Mouse (Mus musculus) cortical plate, adult 2 months (tissue): ENCODE data around the gene Ppm1b.

Source experiments
- CTCF ChIP-seq: fragments of 200-500 bp; IDR thresholded peaks from 2 replicates; pipeline ENCODE4 v1.5.1; 2011; ENCODE audit warnings: mild to moderate bottlenecking, control low read depth, low read length; ENCODE audit not compliant: insufficient read depth; ENCODE audit errors: extremely low read depth
- POLR2A ChIP-seq: fragments of 200-500 bp; IDR thresholded peaks from 2 replicates; pipeline ENCODE4 v1.6.1; 2011; ENCODE audit warnings: mild to moderate bottlenecking, low read length, control low read depth; ENCODE audit not compliant: insufficient read depth; ENCODE audit errors: extremely low read depth

GRCm38 (mm10) chr17:85014632-85015031 lies 58.1 kb downstream of the Ppm1b start:
- TF ChIP-seq CTCF (no peak), POLR2A (no peak)
